Mouse (Mus musculus) midbrain, embryonic 13.5 days (tissue): ENCODE results near the gene Shisa8. TPM values are rescaled to one million over a fixed set of nuclear protein-coding genes. Genes with fewer than 3 reads are reported as not detected.

Source experiments
- ATAC-seq: fragments of 200-750 bp; cut with Nextera tagmentation; 2 replicates; pipeline ENCODE4 v1.8.0; 2017; ENCODE audit warnings: mild to moderate bottlenecking, moderate TSS enrichment, moderate library complexity
- H3K27ac ChIP-seq: fragments of 300-500 bp; sonication (generic); 2 replicates; pipeline ENCODE4 v1.5.1; 2015; ENCODE audit warnings: inconsistent platforms, mild to moderate bottlenecking, moderate library complexity
- H3K27me3 ChIP-seq: fragments of 300-500 bp; sonication (generic); 2 replicates; pipeline ENCODE4 v1.6.1; 2015; ENCODE audit warnings: mild to moderate bottlenecking, inconsistent platforms
- H3K36me3 ChIP-seq: fragments of 300-500 bp; sonication (generic); 2 replicates; pipeline ENCODE4 v1.6.1; 2015; ENCODE audit warnings: mild to moderate bottlenecking, inconsistent platforms
- H3K4me1 ChIP-seq: fragments of 300-500 bp; sonication (generic); replicated peaks from 2 replicates; pipeline ENCODE4 v1.6.1; 2015; ENCODE audit warnings: inconsistent platforms
- H3K4me2 ChIP-seq: fragments of 300-500 bp; sonication (generic); replicated peaks from 2 replicates; pipeline ENCODE4 v1.6.1; 2015; ENCODE audit warnings: moderate library complexity, mild to moderate bottlenecking, inconsistent platforms
- H3K4me3 ChIP-seq: fragments of 300-500 bp; sonication (generic); replicated peaks from 2 replicates; pipeline ENCODE4 v1.5.1; 2015; ENCODE audit warnings: mild to moderate bottlenecking, inconsistent platforms
- H3K9ac ChIP-seq: fragments of 300-500 bp; sonication (generic); replicated peaks from 2 replicates; pipeline ENCODE4 v1.6.1; 2015; ENCODE audit warnings: mild to moderate bottlenecking, inconsistent platforms
- H3K9me3 ChIP-seq: fragments of 300-500 bp; sonication (generic); 2 replicates; pipeline ENCODE4 v1.6.1; 2016; ENCODE audit warnings: mild to moderate bottlenecking, inconsistent platforms
- WGBS: fragments of 180-500 bp; shearing (Covaris S2); methylation state at CpG from one replicate; pipeline ENCODE4 v1.1.7; 2015; 5-methylcytosine and 5-hydroxymethylcytosine counted together
- polyA plus RNA-seq: library from polyadenylated mRNA; unstranded; fragments of >200 nt; fragmentation: Nextera tagmentation; extraction: Ambion mirVana; gene quantifications from 2 replicates; pipeline ENCODE4 v1.2.1, GENCODE M21; 2015

Shisa8 gene
- polyA plus RNA-seq, 1 experiment from 2014 or later: 0.70 TPM

DNA sequence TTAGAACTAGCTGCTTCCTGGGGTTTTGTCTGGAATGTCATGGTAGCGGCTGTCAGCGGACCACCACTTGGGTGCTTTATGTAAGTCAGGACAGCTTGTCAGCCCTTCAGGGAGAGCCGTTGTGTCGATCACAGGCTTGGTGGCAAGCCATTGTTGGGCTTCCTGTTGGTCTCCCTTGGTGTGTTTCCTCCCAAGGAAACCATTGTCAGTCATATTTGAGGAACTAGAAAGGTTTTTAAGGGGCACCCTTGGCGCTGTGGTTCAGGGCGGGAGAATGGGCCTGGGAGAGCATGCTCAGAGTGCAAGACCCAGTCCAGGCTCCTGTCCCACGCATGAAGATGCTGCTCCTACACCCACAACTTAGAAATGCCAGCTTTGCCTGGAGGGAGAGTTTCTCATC is 14.3 kb downstream of the Shisa8 start:
- Histone ChIP-seq H3K27ac (no peak overlapping the region), H3K27me3 (no peaks in the 10 kb centered on the region), H3K4me1 (no peaks in the 10 kb centered on the region), H3K9me3 (no peaks in the 10 kb centered on the region), H3K4me2 (no peak overlapping the region), H3K4me3 (no peak overlapping the region), H3K9ac (no peak overlapping the region), H3K36me3 (peaks cover 97% of the 10 kb centered on the region)
- ATAC-seq: no peak
- WGBS: 81% methylated on average over 7 of the region's 7 CpGs

DNA sequence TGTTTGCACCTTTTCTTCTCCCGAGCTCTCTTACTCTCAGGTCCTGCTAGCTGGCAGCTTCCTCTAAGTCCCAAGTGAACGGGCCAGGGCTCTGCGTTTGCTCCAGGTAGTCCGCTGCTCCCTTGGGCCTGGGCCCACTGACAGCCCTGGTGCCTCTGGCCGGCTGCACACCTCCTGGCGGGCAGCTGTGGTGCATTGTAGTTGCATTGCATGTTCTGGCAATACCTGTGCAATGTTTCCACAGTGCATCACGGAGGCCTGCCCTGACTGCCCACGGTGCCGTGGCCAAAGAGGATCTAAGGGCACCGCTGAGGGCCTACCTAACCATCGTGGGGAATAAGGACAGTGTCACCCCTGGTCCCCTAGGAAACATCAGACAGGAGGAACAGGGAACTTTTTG is 14.7 kb downstream of the Shisa8 start:
- 93% methylated on average over 11 of the region's 11 CpGs for WGBS
- Histone ChIP-seq H3K9me3 (no peaks in the 10 kb centered on the region), H3K4me1 (no peaks in the 10 kb centered on the region), H3K4me2 (no peak overlapping the region), H3K4me3 (no peak overlapping the region), H3K27ac (no peak overlapping the region), H3K36me3 (peaks cover 97% of the 10 kb centered on the region), H3K27me3 (no peaks in the 10 kb centered on the region), H3K9ac (no peak overlapping the region)
- no peak for ATAC-seq

DNA sequence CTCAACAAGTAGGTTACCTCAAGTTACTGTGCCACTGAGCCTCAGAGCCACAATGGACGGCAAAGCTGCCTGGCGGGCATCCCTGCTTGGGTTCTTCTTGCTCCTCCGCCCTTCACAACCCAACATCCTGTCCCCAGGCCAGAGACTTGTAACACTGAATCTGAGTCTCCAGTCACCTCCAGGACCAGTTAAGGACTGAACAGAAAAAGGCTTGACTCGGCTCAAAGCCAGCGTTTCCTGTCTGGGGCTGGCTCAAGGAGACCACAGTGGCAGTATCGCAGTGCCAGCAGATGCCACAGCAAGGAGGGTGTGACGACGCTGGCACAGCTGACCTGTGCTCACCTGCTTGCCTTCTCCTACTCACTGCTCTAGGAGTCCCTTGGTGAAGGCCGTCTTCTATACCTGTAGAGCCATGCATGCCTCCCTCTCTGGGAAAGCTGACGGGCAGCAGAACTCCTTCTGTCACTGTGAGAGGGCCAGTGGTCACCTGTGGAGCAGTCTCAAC is 15.3 kb downstream of the Shisa8 start:
- WGBS: 93% methylated on average over 10 of the region's 10 CpGs
- Histone ChIP-seq H3K36me3 (peaks cover 97% of the 10 kb centered on the region), H3K27me3 (no peaks in the 10 kb centered on the region), H3K9me3 (no peaks in the 10 kb centered on the region), H3K4me3 (no peak overlapping the region), H3K9ac (no peak overlapping the region), H3K4me2 (no peak overlapping the region), H3K27ac (no peak overlapping the region), H3K4me1 (no peaks in the 10 kb centered on the region)
- no peak for ATAC-seq

DNA sequence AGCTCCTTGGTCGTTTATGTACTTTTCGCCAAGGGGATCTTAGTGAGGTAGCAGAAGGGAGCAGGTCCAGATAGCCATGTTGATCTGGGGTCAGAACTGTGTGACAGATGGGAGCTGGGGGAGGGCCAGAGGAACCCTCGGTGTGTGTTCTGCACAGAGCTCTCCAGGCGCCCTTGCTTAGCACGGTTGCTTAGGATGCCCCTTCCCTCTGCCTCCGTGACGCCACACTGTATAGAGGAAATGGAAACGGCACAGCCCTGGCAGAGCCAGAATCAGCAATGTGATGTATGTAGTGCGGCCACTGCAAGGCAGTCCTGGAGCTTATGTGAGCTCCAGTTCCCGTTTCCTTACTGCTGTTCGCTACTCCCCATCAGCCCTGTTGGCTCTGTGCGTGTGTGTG is 16.3 kb downstream of the Shisa8 start:
- Histone ChIP-seq H3K27ac (no peak overlapping the region), H3K4me1 (no peaks in the 10 kb centered on the region), H3K4me3 (no peak overlapping the region), H3K27me3 (no peaks in the 10 kb centered on the region), H3K36me3 (peaks cover 97% of the 10 kb centered on the region), H3K9me3 (no peaks in the 10 kb centered on the region), H3K9ac (no peak overlapping the region), H3K4me2 (no peak overlapping the region)
- ATAC-seq: no peak
- WGBS: 91% methylated on average over 12 of the region's 12 CpGs

DNA sequence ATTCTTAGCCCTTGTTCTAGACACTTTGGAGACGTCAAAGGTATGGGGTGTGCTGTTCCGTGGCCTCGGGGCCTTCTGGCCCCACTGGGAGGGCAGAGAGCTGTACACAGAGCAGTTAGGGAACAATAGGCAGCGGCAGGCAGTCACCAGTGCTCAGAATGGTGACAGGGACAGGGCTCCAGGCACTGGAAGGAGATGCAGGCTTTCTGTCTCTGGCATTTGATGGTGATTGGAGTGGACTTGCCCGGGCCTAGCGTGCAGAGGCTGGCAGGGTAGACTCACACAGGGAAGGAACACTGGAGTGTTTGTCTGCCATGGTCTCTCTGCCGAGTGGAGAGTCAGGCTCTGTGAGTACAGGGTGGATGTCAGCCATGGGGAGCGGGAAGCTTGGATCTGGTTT is 20.0 kb downstream of the Shisa8 start:
- ATAC-seq: no peak
- H3K36me3 ChIP-seq: peaks cover 96% of the 10 kb centered on the region
- H3K27me3 ChIP-seq: no peaks in the 10 kb centered on the region
- H3K4me1 ChIP-seq: no peaks in the 10 kb centered on the region
- H3K9me3 ChIP-seq: no peaks in the 10 kb centered on the region
- H3K27ac ChIP-seq: 0 out of 2 replicates have a peak overlapping the region, but pooled peaks have one; percentile 6
- no peak overlapping the region for H3K4me3 ChIP-seq
- no peak overlapping the region for H3K9ac ChIP-seq
- H3K4me2 ChIP-seq: no peak overlapping the region
- WGBS: 81% methylated on average over 8 of the region's 8 CpGs

DNA sequence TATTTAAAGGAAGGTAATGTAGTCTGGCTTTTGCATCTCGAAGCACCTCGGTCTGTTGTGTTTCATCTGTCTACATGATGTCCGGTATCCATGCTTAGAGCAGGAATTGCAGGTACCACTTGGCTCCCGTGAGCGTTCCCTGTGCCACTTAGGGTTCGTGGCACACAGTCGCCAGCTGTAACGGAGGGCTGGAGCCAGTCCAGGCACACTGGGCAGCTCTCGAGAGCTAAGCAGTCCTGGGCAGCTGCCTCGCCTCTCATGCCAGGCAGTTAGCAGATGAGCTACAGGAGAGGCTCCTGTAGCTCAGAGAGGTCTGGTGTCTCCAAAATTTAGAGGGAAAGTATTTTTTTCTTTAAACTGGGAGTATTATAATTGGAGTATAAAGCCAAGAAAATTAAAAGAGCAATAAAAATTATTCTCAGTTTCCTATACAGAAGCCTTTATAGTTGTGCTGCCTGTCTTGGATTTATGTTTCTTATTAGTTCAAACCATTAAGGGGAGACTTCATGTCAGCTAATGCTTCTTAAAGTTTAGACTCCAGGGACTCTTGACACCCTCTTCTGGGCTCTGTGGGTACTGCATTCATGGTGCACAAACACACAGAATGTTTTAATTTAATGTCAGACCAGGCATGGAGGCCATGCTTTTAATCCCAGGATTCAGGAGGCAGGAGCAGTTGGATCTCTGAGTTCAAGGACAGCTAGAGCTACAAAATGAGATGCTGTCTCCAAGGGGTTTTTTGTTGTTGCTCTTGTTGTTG is 24.0 kb downstream of the Shisa8 start:
- peaks cover 96% of the 10 kb centered on the region for H3K36me3 ChIP-seq
- H3K4me3 ChIP-seq: no peak overlapping the region
- no peaks in the 10 kb centered on the region for H3K9me3 ChIP-seq
- no peak overlapping the region for H3K9ac ChIP-seq
- H3K27me3 ChIP-seq: no peaks in the 10 kb centered on the region
- H3K4me2 ChIP-seq: no peak overlapping the region
- H3K27ac ChIP-seq: no peak overlapping the region
- no peak for ATAC-seq
- no peaks in the 10 kb centered on the region for H3K4me1 ChIP-seq
- 96% methylated on average over 10 of the region's 10 CpGs for WGBS

DNA sequence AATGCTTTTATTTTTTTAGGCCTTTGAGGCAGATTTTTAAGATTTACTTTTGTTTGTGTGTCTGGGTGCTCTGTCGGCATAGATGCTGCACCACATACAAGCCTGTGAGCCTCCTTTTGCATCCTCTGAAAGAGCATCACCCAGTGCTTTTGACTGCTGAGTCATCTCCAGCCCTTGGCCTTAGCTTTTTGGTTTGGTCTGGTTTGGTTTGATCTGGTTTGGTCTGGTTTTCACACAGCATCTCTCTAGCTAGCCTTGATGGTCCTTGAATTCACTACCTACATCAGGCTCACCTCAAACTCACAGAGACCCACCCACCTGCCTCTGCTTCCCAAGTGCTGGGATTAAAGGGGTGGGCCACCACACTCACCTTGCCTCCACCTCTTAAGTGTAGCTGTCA is 24.7 kb downstream of the Shisa8 start:
- ATAC-seq: no peak
- Histone ChIP-seq H3K9me3 (no peaks in the 10 kb centered on the region), H3K4me1 (no peaks in the 10 kb centered on the region), H3K27me3 (no peaks in the 10 kb centered on the region), H3K4me3 (no peak overlapping the region), H3K36me3 (peaks cover 96% of the 10 kb centered on the region), H3K4me2 (no peak overlapping the region), H3K27ac (no peak overlapping the region), H3K9ac (no peak overlapping the region)
- WGBS: 91% methylated on average over 1 of the region's 1 CpGs

DNA sequence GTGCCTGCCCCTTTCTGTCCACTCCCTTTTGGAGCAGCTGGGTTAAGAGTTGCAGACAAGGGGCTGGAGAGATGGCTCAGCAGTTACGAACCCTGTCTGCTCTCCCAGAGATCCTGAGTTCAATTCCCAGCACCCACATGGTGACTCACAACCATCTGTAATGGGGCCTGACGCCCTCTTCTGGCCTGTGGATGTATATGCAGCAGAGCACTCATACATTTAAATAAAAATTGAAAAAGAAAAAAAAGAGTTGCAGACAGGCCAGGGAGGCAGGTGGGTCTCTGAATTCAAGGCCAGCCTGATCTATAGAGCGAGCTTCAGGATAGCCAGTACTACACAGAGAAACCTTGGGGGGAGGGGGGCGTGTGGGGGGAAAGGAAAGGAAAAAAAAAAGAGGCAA is 25.2 kb downstream of the Shisa8 start:
- Histone ChIP-seq H3K27ac (no peak overlapping the region), H3K4me2 (no peak overlapping the region), H3K4me3 (no peak overlapping the region), H3K27me3 (no peaks in the 10 kb centered on the region), H3K36me3 (peaks cover 96% of the 10 kb centered on the region), H3K9ac (no peak overlapping the region), H3K9me3 (peaks cover 2% of the 10 kb centered on the region; the same call in 1 of the 2 replicates), H3K4me1 (no peaks in the 10 kb centered on the region)
- 92% methylated on average over 4 of the region's 4 CpGs for WGBS
- no peak for ATAC-seq

DNA sequence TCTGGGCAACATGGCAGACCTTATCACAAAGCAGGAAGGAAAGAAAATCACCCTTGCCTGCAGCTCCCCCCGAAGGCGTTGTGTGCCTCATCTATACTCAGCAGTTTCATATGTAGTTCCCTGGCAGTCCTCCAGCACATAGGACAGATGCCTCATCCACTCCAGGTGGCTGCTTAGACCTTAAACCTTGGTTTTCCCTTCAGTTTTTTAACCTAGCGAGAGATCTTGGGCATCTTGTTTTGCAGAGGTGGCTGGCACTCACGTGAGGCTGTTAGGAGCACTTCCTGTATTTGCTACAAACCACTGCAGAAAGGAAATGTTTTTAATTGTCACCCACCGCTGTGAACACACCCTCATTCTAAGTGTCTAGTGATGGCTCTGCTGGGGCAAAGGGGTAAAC is 25.7 kb downstream of the Shisa8 start:
- Histone ChIP-seq H3K4me2 (no peak overlapping the region), H3K27ac (no peak overlapping the region), H3K9me3 (peaks cover 6% of the 10 kb centered on the region; the same call in 1 of the 2 replicates), H3K4me1 (no peaks in the 10 kb centered on the region), H3K4me3 (no peak overlapping the region), H3K36me3 (peaks cover 96% of the 10 kb centered on the region), H3K27me3 (no peaks in the 10 kb centered on the region), H3K9ac (no peak overlapping the region)
- ATAC-seq: no peak
- 94% methylated on average over 5 of the region's 5 CpGs for WGBS

DNA sequence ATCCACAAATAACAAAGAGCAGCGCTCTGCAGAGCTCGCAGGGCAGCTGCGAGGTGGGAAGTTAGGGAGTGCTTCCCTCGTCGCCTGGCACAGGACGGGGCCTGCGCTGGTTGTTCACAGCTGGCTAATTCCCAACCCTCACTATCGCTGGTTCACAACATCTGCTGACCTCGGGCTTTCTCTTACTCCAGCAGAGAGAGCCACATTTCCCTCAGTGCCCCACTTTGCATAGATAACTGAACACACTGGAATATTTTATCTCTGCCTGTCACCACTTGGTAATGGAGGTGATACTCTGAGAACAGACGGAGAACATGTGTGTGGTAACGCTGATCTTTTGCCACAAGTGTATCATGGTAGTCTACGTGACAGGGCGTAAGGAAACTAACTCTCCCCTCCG is 26.5 kb downstream of the Shisa8 start:
- H3K4me3 ChIP-seq: no peak overlapping the region
- H3K36me3 ChIP-seq: peaks cover 97% of the 10 kb centered on the region
- 85% methylated on average over 14 of the region's 14 CpGs for WGBS
- H3K4me1 ChIP-seq: no peaks in the 10 kb centered on the region
- H3K27me3 ChIP-seq: no peaks in the 10 kb centered on the region
- no peak overlapping the region for H3K4me2 ChIP-seq
- no peak overlapping the region for H3K9ac ChIP-seq
- H3K27ac ChIP-seq: no peak overlapping the region
- H3K9me3 ChIP-seq: peaks cover 9% of the 10 kb centered on the region; the same call in 1 of the 2 replicates
- ATAC-seq: no peak

DNA sequence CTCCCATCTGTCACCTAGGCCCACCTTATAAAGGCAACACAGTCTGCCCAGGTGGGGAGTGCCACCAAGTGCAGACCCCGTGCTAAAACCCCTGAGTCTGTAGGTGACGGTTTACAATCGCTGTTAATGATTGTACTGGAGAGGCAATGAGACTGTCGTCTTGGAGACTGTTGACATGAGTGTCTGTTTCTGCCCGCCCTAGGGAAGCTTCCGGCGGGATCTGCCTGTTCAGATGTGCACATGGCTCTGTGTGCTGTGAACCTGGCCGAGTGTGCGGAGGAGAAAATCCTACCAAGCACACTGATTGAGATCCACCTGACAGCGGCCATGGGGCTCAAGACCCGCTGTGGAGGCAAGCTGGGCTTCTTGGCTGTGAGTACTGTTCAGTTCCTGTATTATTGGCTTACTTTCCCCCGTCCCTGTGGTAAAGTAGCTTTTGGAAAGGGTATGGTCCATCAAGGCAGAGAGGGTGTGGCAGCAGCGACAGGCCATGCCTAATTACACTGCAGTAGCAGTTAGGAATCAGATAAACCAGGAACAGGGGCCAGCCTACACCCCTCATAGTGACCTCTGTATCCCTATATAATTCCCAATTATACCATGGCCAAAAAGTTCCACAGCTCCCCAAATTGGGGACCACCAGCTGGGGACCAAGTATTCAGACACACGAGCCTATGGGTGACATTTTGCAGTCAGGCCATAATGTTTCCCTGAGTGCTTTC is 27.4 kb downstream of the Shisa8 start:
- no peak overlapping the region for H3K4me2 ChIP-seq
- WGBS: 90% methylated on average over 14 of the region's 14 CpGs
- peaks cover 9% of the 10 kb centered on the region; the same call in 1 of the 2 replicates for H3K9me3 ChIP-seq
- ATAC-seq: no peak
- H3K9ac ChIP-seq: no peak overlapping the region
- H3K27ac ChIP-seq: no peak overlapping the region
- no peaks in the 10 kb centered on the region for H3K27me3 ChIP-seq
- peaks cover 99% of the 10 kb centered on the region for H3K36me3 ChIP-seq
- no peak overlapping the region for H3K4me3 ChIP-seq
- no peaks in the 10 kb centered on the region for H3K4me1 ChIP-seq

DNA sequence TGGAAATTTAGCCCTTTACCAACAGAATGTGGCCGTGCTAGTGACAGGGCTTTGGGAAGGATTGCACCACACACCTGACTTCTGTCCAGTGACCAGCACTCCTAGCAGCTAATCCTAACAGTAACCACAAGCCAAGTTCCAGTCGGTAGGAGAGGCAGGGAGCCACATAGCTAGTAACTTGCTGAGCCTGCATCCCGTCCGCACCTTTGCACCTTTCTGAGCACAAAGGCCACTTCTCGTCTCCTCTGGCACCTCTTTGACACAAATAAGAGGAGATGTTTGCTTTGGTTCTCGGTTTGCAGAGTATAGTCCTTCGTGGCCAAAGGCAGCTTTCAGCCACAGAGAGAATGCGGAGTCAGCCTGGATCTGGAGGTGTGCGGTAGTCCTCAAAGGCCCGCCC is 28.0 kb downstream of the Shisa8 start:
- Histone ChIP-seq H3K36me3 (peaks cover 99% of the 10 kb centered on the region), H3K4me2 (no peak overlapping the region), H3K27ac (no peak overlapping the region), H3K4me3 (no peak overlapping the region), H3K9ac (no peak overlapping the region), H3K9me3 (peaks cover 9% of the 10 kb centered on the region; the same call in 1 of the 2 replicates), H3K27me3 (no peaks in the 10 kb centered on the region), H3K4me1 (no peaks in the 10 kb centered on the region)
- no peak for ATAC-seq
- WGBS: 93% methylated on average over 10 of the region's 10 CpGs
